Mouse (Mus musculus): ENCODE data around the gene Mus81.
A peak's percentile ranks its signal among the peaks of the same experiment; 100 is the strongest.

Gene Mus81

DNA sequence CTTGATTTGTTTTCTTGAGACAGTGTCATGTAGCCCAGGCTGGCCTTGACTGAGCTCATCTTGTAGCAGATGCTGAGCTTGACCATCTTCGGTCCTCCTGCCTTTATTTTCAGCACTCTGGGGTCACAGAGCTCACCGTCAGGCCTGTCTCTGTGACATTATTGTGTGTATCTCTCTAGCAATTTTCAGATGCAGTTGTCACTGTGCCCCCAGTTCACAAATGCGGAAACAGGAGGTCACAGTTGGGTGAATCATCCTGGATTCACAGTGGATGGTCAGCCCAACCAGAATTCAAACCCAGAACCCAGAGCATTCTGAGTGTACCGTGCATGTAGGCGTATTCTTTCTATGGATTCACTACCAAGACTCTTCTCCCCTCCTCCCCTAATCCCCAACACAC lies 42.5 kb downstream of the Mus81 start:
- no peak for DNase-seq (ENCODE audit: low read depth, low spot score)

DNA sequence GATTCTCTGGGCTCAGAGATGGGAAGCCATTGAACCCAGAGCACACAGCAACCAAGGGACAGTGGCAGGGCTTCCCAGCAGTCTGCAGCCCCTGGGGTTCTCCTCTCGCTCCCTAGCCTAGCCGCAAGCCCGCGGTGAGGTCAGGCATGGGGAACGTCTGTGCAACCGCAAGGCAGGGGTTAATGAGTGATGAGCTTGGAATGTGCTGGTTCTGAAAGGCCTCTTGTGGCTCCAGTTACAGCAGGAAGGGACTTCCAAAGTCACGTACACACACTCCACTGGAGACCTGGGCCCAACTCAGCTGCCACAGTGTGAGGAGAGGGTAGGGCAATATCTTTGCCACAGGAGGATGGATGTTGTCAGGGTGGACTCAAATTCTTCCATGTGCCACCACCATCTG lies 43.2 kb downstream of the Mus81 start:
- peak; percentile 98 for DNase-seq (ENCODE audit: low read depth, low spot score)

DNA sequence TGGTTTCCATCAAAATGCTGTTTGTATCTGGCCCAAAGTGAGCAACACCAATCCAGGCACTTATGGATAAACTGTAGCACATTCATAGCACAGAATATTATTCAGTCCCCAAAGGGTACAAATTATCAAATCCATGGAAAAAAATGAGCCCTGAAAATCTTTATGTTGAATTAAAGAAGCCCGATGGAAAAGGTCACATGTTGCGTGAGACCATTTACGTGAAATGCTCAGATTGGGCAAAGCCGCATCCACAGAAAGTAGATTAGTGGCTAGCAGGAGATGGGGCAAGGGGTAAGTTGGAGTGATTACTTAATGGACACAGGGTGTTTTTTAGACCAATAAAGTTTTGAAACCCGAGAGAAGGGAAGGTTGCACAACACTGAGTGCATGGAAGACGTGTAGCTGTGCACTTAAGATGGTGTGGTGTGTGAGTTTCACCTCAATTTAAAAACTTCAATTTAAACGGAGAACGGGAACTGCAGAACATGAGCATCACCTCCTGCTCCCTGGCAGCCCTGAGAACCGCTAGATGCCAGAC lies 43.8 kb downstream of the Mus81 start:
- peak; percentile 84 for DNase-seq (ENCODE audit: low read depth, low spot score)

DNA sequence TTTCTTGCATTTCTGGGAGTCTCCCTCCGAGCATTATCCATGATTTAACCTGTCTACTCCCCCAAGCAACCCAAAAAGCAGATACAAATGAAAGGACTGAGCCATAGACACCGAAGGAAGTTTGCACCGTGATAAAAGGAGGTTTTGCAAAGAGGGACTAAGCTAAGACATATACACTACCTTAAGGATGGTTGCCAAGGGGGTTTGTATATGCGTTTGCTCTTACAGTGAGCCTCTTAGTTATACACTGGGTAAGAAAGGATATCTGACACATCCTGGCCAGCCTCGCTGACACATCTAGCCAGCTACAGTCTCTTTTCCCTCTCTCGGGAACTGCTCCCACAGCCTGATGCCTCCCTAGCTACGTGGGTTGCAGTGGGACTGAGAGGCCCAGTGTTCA lies 54.3 kb downstream of the Mus81 start:
- DNase-seq (ENCODE audit: low read depth, low spot score) = peak; percentile 68

DNA sequence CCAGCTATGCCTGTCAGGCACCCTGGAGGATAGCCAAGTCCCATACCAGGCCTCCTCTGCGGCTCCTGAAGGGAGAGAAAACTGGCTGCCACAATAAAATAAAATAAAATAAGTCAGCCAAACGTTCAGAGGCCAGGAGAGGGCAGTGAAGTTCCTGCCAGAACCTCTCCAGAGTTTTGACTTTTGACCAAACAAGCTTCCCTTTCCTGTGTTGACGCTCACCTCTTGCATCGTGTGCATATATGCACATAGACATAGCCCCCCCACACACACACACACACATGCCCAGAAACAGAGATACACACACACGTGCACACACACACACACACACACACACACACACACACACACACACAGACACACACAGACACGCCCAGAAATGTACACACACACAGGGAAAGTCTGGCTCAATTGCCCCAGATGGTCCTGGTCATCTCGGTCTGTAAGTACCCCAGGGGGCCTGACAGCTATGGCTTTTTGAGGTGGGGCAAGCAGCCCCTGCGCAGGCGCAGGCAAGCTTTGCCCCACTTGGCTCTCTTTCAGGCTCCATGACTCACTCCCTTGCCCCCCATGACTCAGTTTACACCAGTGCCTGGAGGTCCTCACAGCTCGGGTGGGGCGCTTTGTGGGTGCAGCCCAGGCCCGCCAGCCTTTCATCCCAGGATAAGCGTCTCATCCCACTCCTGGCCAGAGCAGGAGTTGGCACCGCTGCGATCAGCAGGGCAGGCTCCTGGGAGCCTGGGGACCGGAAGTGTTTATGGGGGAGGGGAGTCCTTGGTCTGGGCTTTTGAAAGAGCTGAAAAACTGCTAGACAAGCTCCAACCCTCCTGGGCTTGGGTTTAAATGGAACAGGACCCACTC lies 55.0 kb downstream of the Mus81 start:
- peak; percentile 97 for DNase-seq (ENCODE audit: low read depth, low spot score)
